ENCODE assay signal across 6 mouse cellular contexts in genomic region chr14:26118150-26118549, GRCm38 (mm10). TPM values are rescaled to one million over a fixed set of nuclear protein-coding genes. Genes with fewer than 3 reads are reported as not detected.
"Had no signal": no experiment of that assay in that cellular context is flagged by ENCODE, and none has a peak within 500 bp of the region (broad histone marks: within the 10 kb centered on the region; RNA-seq: fewer than 3 reads in every experiment).

TSS of gene Duxbl2 (plus strand) at chr14:26118349.

RNA-seq across cellular contexts. Expression of gene Duxbl2, which starts in this region (rescaled TPM):
- total RNA-seq: liver, adult 2 months; megakaryocyte, adult 5-6 weeks had no signal
- polyA plus RNA-seq: intestine, postnatal 0 days; kidney, postnatal 0 days; limb, embryonic 11.5 days; liver, adult 2 months; midbrain, embryonic 10.5 days had no signal
